Comparison of ENCODE assay signal across 35 mouse cellular contexts in the genomic region with DNA sequence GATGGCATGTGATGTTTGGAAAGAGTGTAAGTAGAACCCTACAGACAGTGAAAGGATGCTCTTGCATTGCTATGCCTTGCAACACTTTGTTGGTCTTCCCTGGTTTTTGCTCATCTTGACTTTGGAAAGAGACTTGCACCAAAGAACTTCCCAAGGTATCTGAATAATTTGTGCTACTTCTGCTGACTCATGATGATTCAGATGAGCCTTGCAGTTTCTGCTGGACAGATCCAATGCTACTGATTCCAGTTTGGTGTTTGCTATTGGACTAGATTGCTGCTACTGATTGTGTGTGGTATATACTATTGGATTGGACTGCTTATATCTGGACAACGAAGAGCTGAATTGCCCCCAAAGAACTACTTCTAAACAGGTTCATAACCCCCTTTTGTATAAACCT. TPM values are rescaled to one million over a fixed set of nuclear protein-coding genes. Genes with fewer than 3 reads are reported as not detected.
DNase-seq lines count a peak whose midpoint lies in the region; ATAC-seq and TF ChIP-seq lines count a peak whose summit lies in the region.
"Had no signal": no experiment of that assay in that cellular context is flagged by ENCODE, and none has a peak within 500 bp of the region (broad histone marks: within the 10 kb centered on the region; RNA-seq: fewer than 3 reads in every experiment).

No protein-coding gene starts in this region.

- no peak for ATAC-seq in intestine, postnatal 0 days
- ATAC-seq: CD4-positive, CD25-positive, alpha-beta regulatory T cell, adult 4 months; forebrain, embryonic 14.5 days; forebrain, postnatal 0 days; hindbrain, postnatal 0 days; inflammation-experienced regulatory T-cells, adult 6 months; intestine, embryonic 16.5 days had no signal

- no peaks in the 10 kb centered on the region for H3K36me3 ChIP-seq in thymus, adult 2 months (ENCODE audit: control insufficient read depth, insufficient read depth, low read length)
- no peaks in the 10 kb centered on the region for H3K36me3 ChIP-seq in ES-E14 (ENCODE audit: control insufficient read depth, insufficient read depth, low read length, poor library complexity, severe bottlenecking)
- H3K36me3 ChIP-seq in intestine, postnatal 0 days (ENCODE audit: control insufficient read depth, insufficient read depth): no peaks in the 10 kb centered on the region
- H3K36me3 ChIP-seq: embryonic facial prominence, embryonic 12.5 days; embryonic facial prominence, embryonic 15.5 days; heart, embryonic 12.5 days; heart, embryonic 15.5 days had no signal

- H3K4me3 ChIP-seq in thymus, adult 2 months (ENCODE audit: control insufficient read depth, insufficient read depth, low read length): no peak overlapping the region
- H3K4me3 ChIP-seq in ES-E14 (ENCODE audit: insufficient read depth in 1 of 2, low read depth in 1 of 2, low read length in 2 of 2, poor library complexity in 1 of 2, severe bottlenecking in 1 of 2): no peak overlapping the region
- H3K4me3 ChIP-seq in intestine, postnatal 0 days (ENCODE audit: low read depth, low read length): no peak overlapping the region
- H3K4me3 ChIP-seq: embryonic facial prominence, embryonic 12.5 days; embryonic facial prominence, embryonic 15.5 days; gastrocnemius, adult 2 months; heart, embryonic 12.5 days; heart, embryonic 15.5 days had no signal

- H3K4me1 ChIP-seq in thymus, adult 2 months (replicated peaks; ENCODE audit: control insufficient read depth, insufficient read depth, low read length): peaks cover 16% of the 10 kb centered on the region
- peaks cover 0 to 2% of the 10 kb centered on the region in 2 experiments; a peak in 1 of 4 replicates for H3K4me1 ChIP-seq in ES-E14 (ENCODE audit: control insufficient read depth in 2 of 2, insufficient read depth in 2 of 2, low read length in 2 of 2, poor library complexity in 1 of 2)
- H3K4me1 ChIP-seq in intestine, postnatal 0 days (replicated peaks; ENCODE audit: control insufficient read depth, insufficient read depth, low read length): no peaks in the 10 kb centered on the region

- 94% methylated on average over 1 of the region's 1 CpGs for WGBS in thymus, adult 2 months
- WGBS in intestine, postnatal 0 days: 81% methylated on average over 1 of the region's 1 CpGs

- no peak for TF ChIP-seq CTCF in thymus, adult 2 months (IDR thresholded peaks at IDR 0.05; ENCODE audit: borderline replicate concordance, control insufficient read depth, extremely low read depth, insufficient read depth, low read length, poor library complexity)
- no peak for TF ChIP-seq CTCF in intestine, postnatal 0 days (IDR thresholded peaks at IDR 0.05; ENCODE audit: low read depth)

- DNase-seq in thymus, adult 2 months: peak; percentile 1
- DNase-seq in thymus, postnatal 10 days (ENCODE audit: low spot score in 2 of 2): no peak
- DNase-seq in 3T3-L1 (ENCODE audit: low read depth, low spot score) (peak; percentile 16), ES-E14 (ENCODE audit: low read depth, low spot score) (peak; percentile 19), NIH3T3 (ENCODE audit: low read depth) (peak; percentile 18)
- no peak for DNase-seq in gastrocnemius, postnatal 10 days
- no peak for DNase-seq in c-Kit-positive CD71-positive TER-119-positive erythroid progenitor cells, embryonic 14.5 days (ENCODE audit: low spot score)
- DNase-seq: adrenal gland, postnatal 10 days; adrenal gland, postnatal 36 days; cerebellum, adult 11 months; cerebellum, adult 2 months; cerebellum, adult 9-11 months; cerebellum, postnatal 25 days; forebrain, postnatal 0 days; gastrocnemius, adult 2 months; gastrocnemius, postnatal 25 days; heart, adult 18-20 months; heart, postnatal 10 days; heart, postnatal 4 days had no signal

- in situ Hi-C loops in ES-E14 (cut with MboI; ENCODE audit: low sequenced_read_pairs in 2 of 2, unreplicated experiment in 2 of 2): no loop called here

- no peaks in the 10 kb centered on the region for H3K27me3 ChIP-seq in thymus, adult 2 months (ENCODE audit: control insufficient read depth, insufficient read depth, low read length)
- H3K27me3 ChIP-seq in intestine, postnatal 0 days (replicated peaks; ENCODE audit: control insufficient read depth, insufficient read depth, low read length): no peaks in the 10 kb centered on the region
- H3K27me3 ChIP-seq: embryonic facial prominence, embryonic 12.5 days; embryonic facial prominence, embryonic 15.5 days; heart, embryonic 12.5 days; heart, embryonic 15.5 days had no signal

- TF ChIP-seq POLR2A in thymus, adult 2 months (IDR thresholded peaks at IDR 0.05; ENCODE audit: control insufficient read depth, extremely low read depth, insufficient read depth, low read length, poor library complexity): no peak

- H3K9me3 ChIP-seq in ES-E14 (ENCODE audit: control insufficient read depth, insufficient read depth, low read depth, low read length): no peaks in the 10 kb centered on the region
- H3K9me3 ChIP-seq in intestine, postnatal 0 days (ENCODE audit: control insufficient read depth): 0 out of 2 replicates have a peak, but pooled peaks cover 3% of the 10 kb centered on the region
- H3K9me3 ChIP-seq: embryonic facial prominence, embryonic 12.5 days; embryonic facial prominence, embryonic 15.5 days; heart, embryonic 12.5 days; heart, embryonic 15.5 days had no signal

- no peak overlapping the region for H3K4me2 ChIP-seq in intestine, postnatal 0 days (replicated peaks; ENCODE audit: low read depth)
- H3K4me2 ChIP-seq: embryonic facial prominence, embryonic 12.5 days; embryonic facial prominence, embryonic 15.5 days; heart, embryonic 12.5 days; heart, embryonic 15.5 days; hindbrain, embryonic 14.5 days had no signal

- no peak overlapping the region for H3K27ac ChIP-seq in thymus, adult 2 months (ENCODE audit: control insufficient read depth, insufficient read depth, low read length)
- H3K27ac ChIP-seq in ES-E14 (ENCODE audit: insufficient read depth, low read depth, low read length, poor library complexity, severe bottlenecking): no peak overlapping the region
- no peak overlapping the region for H3K27ac ChIP-seq in intestine, postnatal 0 days (ENCODE audit: low read depth, low read length)
- H3K27ac ChIP-seq: embryonic facial prominence, embryonic 12.5 days; embryonic facial prominence, embryonic 15.5 days; gastrocnemius, adult 2 months; heart, embryonic 15.5 days; hindbrain, embryonic 14.5 days; hindbrain, postnatal 0 days had no signal

- no peak overlapping the region for H3K9ac ChIP-seq in ES-E14 (ENCODE audit: insufficient read depth, low read depth, low read length, poor library complexity, severe bottlenecking)
- no peak overlapping the region for H3K9ac ChIP-seq in intestine, postnatal 0 days (ENCODE audit: low read depth, low read length)
- H3K9ac ChIP-seq: embryonic facial prominence, embryonic 12.5 days; embryonic facial prominence, embryonic 15.5 days; forebrain, postnatal 0 days; heart, embryonic 12.5 days; heart, embryonic 15.5 days; hindbrain, embryonic 14.5 days had no signal

TF ChIP-seq in ES-E14, 5 proteins besides CTCF, POLR2A, EP300 and RAD21:
- TF ChIP-seq MAFK (IDR thresholded peaks at IDR 0.05; ENCODE audit: insufficient read depth, low read depth, low read length): peak; percentile 96
- TF ChIP-seq HCFC1 (IDR thresholded peaks at IDR 0.05; ENCODE audit: borderline replicate concordance, insufficient read depth, low read length): no peak

RNA-seq across cellular contexts. Expression of a gene that starts 21.4 kb away (rescaled TPM):
- polyA plus RNA-seq in thymus, adult 2 months (2012; rRNA removed): 41.8 and 55.7 TPM in 2 replicates
- total RNA-seq in ES-E14 (2012; rRNA removed): not detected in 2 replicates
- polyA plus RNA-seq in intestine, postnatal 0 days (2015; fragmentation: Nextera tagmentation; extraction: Ambion mirVana): not detected in 2 replicates
- total RNA-seq in gastrocnemius, postnatal 10 days (2021): under 1 TPM in 1 of 2 experiments, not detected in 1; 0.11 TPM
- total RNA-seq: adrenal gland, adult 18-20 months; adrenal gland, postnatal 36 days; forebrain, postnatal 0 days; gastrocnemius, adult 2 months; gastrocnemius, postnatal 25 days; heart, adult 18-20 months; heart, postnatal 4 days; hindbrain, postnatal 0 days had no signal
- polyA plus RNA-seq: C2C12; cerebellum, adult 2 months; forebrain, embryonic 11.5 days; forebrain, postnatal 0 days; frontal cortex, adult 2 months; gonadal fat pad, adult 2 months; heart, embryonic 12.5 days; hindbrain, postnatal 0 days; inflammation-experienced regulatory T-cells, adult 6 months had no signal

RNA-seq across cellular contexts. Expression of a gene that starts 46.2 kb away (rescaled TPM):
- polyA plus RNA-seq in thymus, adult 2 months (2012; rRNA removed): 330 and 350 TPM in 2 replicates
- not detected in 2 replicates for total RNA-seq in ES-E14 (2012; rRNA removed)
- polyA plus RNA-seq in intestine, postnatal 0 days (2015; fragmentation: Nextera tagmentation; extraction: Ambion mirVana): not detected in 2 replicates
- under 1 TPM; 0.16 to 0.61 TPM for total RNA-seq in gastrocnemius, postnatal 10 days (2021)
- total RNA-seq: adrenal gland, adult 18-20 months; adrenal gland, postnatal 36 days; gastrocnemius, adult 2 months; heart, adult 18-20 months had no signal
- polyA plus RNA-seq: C2C12; CD4-positive, CD25-positive, alpha-beta regulatory T cell, adult 4 months; heart, embryonic 12.5 days; inflammation-experienced regulatory T-cells, adult 6 months had no signal

RNA-seq across cellular contexts. Expression of a gene that starts 46.2 kb away (rescaled TPM):
- polyA plus RNA-seq in thymus, adult 2 months (2012; rRNA removed): 2.8 and 3.4 TPM in 2 replicates
- 11.9 and 20.2 TPM in 2 replicates for total RNA-seq in ES-E14 (2012; rRNA removed)
- polyA plus RNA-seq in intestine, postnatal 0 days (2015; fragmentation: Nextera tagmentation; extraction: Ambion mirVana): 31.0 and 33.6 TPM in 2 replicates
- total RNA-seq in gastrocnemius, postnatal 10 days (2021): 10 to 100 TPM; 50.4 to 50.8 TPM

Comparison
In these comparisons a context has a peak if more than half of its experiments do, and no peak if none do; other contexts are left out.
1. DNase-seq: peak in thymus, adult 2 months (single experiment), 3T3-L1 (single experiment), ES-E14 (single experiment) and NIH3T3 (single experiment); none in thymus, postnatal 10 days (0 of 2), gastrocnemius, postnatal 10 days (single experiment) and c-Kit-positive CD71-positive TER-119-positive erythroid progenitor cells, embryonic 14.5 days (single experiment).